Mouse (Mus musculus): ENCODE data around the gene Vps16. TPM values are rescaled to one million over a fixed set of nuclear protein-coding genes. Genes with fewer than 3 reads are reported as not detected.

The Vps16 gene
- polyA plus RNA-seq, 1 experiment from 2014 or later: 54.9 TPM

DNA sequence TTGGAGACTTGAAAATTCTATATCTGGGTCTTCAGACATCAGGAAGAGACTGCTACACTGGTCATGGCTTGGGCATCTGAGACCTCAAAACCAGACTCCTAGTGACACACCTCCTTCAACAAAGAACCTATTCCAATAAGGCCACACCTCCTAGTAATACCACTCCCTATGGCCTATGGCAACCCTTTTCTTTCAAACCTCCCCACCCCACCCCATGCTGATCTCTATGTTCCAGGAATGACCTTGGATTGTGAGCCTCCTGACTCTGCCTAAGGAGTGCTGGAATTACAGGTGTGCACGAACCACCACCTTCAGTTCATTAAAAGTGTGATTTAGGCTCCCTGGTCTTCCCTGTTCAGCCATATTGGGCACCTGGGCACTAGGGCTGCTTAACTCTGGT, 24.1 kb upstream of the Vps16 start:
- Histone ChIP-seq H3K9ac (no peak overlapping the region), H3K27ac (no peak overlapping the region), H3K9me3 (replicated peaks) (no peaks in the 10 kb centered on the region), H3K27me3 (replicated peaks) (peaks cover 52% of the 10 kb centered on the region), H3K4me1 (0 out of 2 replicates have a peak, but pooled peaks cover 6% of the 10 kb centered on the region), H3K36me3 (no peaks in the 10 kb centered on the region), H3K4me2 (no peak overlapping the region), H3K4me3 (no peak overlapping the region)
- no peak for ATAC-seq
- WGBS (ENCODE audit: insufficient replicate concordance): 60% methylated on average over 1 of the region's 1 CpGs

DNA sequence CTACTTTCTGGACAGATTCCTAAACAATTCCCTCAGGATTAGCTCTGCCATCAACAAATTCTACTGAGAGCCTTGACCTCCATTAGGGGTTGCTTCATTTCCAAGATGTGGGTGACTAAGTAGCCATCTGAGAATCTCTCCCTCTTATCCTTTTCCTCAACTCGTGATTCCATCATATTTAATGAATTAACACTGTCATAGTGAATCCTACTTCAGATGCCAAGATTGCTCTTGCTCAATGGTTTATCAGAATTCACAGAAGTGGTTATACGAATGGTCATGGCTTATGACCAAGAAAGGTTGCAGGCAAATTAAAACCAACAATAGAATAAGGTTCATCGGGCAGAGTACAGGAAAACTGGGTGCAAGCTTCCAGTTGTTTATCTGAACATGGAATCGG, 22.2 kb upstream of the Vps16 start:
- H3K36me3 ChIP-seq: no peaks in the 10 kb centered on the region
- no peak overlapping the region for H3K27ac ChIP-seq
- H3K9me3 ChIP-seq (replicated peaks): no peaks in the 10 kb centered on the region
- H3K9ac ChIP-seq: no peak overlapping the region
- ATAC-seq: no peak
- peaks cover 40% of the 10 kb centered on the region for H3K27me3 ChIP-seq (replicated peaks)
- H3K4me2 ChIP-seq: no peak overlapping the region
- H3K4me3 ChIP-seq: no peak overlapping the region
- WGBS (ENCODE audit: insufficient replicate concordance): 63% methylated on average over 4 of the region's 4 CpGs
- 0 out of 2 replicates have a peak, but pooled peaks cover 6% of the 10 kb centered on the region for H3K4me1 ChIP-seq

DNA sequence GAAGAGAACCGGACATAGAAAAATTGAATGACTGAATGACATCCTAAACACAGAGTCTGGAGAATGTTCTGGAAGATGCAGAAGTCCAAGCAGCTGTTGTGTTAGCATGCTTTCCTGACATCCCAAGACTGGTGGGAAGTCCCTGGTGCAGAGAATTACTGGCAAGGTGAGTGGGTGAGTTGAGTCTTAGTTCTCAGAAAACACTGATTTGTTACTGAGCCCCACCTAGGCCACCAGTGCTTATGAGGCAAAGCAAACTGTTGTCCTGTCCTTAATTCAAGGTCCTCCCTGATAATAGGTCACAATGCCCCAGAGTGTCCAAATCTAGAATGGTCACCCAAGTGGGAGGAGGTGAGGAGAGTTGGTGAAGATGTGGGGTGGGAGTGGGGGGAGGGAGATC, 19.2 kb upstream of the Vps16 start, which contains the start of the genes Gm28372 and 1700020A23Rik:
Gene Gm28372 (plus strand): TSS at position 301 of the 400 bp plus-strand sequence.
Gene 1700020A23Rik (plus strand): TSS at position 321 of the 400 bp plus-strand sequence.
- Histone ChIP-seq H3K4me3 (no peak within 1 kb of the TSS), H3K9me3 (replicated peaks) (no peaks in the 10 kb centered on the region), H3K27me3 (replicated peaks) (peaks cover 20% of the 10 kb centered on the region; the same call in 1 of the 2 replicates), H3K36me3 (no peaks in the 10 kb centered on the region), H3K4me2 (no peak within 1 kb of the TSS), H3K9ac (no peak within 1 kb of the TSS), H3K4me1 (no peaks in the 10 kb centered on the region), H3K27ac (no peak within 1 kb of the TSS)
- 58% methylated on average over 1 of the region's 1 CpGs for WGBS (ENCODE audit: insufficient replicate concordance)
- ATAC-seq: no peak

- ATAC-seq: no peak
- no peak within 1 kb of the TSS for H3K9ac ChIP-seq
- H3K36me3 ChIP-seq: no peaks in the 10 kb centered on the region
- no peak within 1 kb of the TSS for H3K4me3 ChIP-seq
- no peaks in the 10 kb centered on the region for H3K4me1 ChIP-seq
- peaks cover 15% of the 10 kb centered on the region; the same call in 1 of the 2 replicates for H3K27me3 ChIP-seq (replicated peaks)
- 69% methylated on average over 2 of the region's 2 CpGs for WGBS (ENCODE audit: insufficient replicate concordance)
- no peak within 1 kb of the TSS for H3K27ac ChIP-seq
- H3K9me3 ChIP-seq (replicated peaks): no peaks in the 10 kb centered on the region
- no peak within 1 kb of the TSS for H3K4me2 ChIP-seq
Measured at GRCm38 (mm10) chr2:130406178-130406577, 18.0 kb upstream of the Vps16 start, which contains the start of gene Tmem239. Tmem239 (plus strand) TSS chr2:130406478.

DNA sequence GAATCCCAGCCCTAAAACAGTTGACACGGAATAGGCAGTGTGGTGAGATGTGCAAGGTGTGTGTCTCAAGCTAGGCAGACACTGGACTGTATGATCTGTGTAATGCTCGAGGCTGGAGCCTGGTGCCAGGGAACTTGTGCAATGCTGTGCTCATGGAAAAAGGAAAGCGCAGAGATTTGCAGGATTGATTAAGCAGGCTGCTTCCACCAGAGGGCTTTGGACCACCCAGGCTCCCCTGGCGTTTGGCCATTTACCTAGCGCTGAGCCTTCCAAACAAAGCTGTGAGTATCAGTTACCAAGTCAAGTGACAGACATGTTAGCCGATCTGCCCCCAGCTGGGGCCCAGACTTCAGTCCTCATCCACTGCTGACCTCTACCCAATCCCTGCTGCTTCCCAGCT, 15.9 kb upstream of the Vps16 start:
- 28% methylated on average over 6 of the region's 6 CpGs for WGBS (ENCODE audit: insufficient replicate concordance)
- no peaks in the 10 kb centered on the region for H3K36me3 ChIP-seq
- ATAC-seq: no peak
- no peaks in the 10 kb centered on the region for H3K4me1 ChIP-seq
- no peaks in the 10 kb centered on the region for H3K9me3 ChIP-seq (replicated peaks)
- H3K4me2 ChIP-seq: no peak overlapping the region
- peaks cover 10% of the 10 kb centered on the region; the same call in 1 of the 2 replicates for H3K27me3 ChIP-seq (replicated peaks)
- H3K27ac ChIP-seq: no peak overlapping the region
- no peak overlapping the region for H3K4me3 ChIP-seq
- H3K9ac ChIP-seq: no peak overlapping the region

DNA sequence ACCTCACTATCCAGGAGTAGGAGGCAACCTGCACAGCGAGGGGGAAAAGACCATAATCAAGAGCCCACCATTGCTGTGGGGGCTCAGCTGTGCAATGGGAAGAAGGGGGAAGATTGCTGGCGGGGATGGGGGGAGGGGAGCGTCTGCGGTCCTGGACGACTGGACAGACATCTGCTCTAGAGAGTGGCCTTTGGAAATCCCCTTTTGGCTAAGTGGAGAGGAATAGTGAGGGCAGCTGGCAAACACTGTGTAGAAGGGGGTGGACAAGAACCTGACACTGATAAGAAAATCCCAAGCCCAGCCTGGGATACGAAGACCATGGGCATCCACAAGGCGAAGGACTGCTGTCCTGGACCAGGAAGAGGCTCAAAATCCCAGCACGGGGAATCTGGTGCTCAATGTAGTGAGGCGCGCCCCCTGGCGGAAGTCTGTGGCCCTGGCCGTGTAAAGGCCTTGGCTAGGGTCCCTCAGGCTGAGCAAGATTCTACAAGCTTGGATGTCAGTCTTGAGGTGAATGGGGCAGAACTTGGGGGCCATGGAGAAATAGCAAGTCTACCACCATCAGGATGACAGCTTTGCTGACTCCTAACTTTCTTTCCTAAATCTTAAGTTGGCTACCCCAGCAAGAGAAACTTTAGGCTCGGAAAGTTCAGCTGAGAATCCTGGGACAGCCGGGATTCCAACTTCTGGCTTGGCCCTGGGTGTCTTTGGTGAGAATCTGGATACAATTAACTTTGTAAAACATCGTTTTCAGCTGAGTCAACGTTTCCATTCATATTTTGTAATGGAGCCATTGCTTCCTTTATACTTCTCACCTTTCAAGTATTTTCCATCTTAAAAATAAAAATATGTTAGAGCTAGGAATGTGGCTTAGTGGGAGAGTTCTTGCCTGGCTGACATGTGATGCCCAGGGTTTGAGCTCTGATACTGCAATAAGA, 12.3 kb upstream of the Vps16 start:
- no peaks in the 10 kb centered on the region for H3K36me3 ChIP-seq
- 0 out of 2 replicates have a peak, but pooled peaks have one; percentile 35 for ATAC-seq
- 28% methylated on average over 16 of the region's 16 CpGs for whole genome bisulfite sequencing (ENCODE audit: insufficient replicate concordance)
- no peaks in the 10 kb centered on the region for H3K9me3 ChIP-seq (replicated peaks)
- no peak overlapping the region for H3K27ac ChIP-seq
- H3K27me3 ChIP-seq (replicated peaks): peaks cover 6% of the 10 kb centered on the region
- H3K9ac ChIP-seq: no peak overlapping the region
- no peaks in the 10 kb centered on the region for H3K4me1 ChIP-seq
- H3K4me2 ChIP-seq: no peak overlapping the region
- H3K4me3 ChIP-seq: no peak overlapping the region

DNA sequence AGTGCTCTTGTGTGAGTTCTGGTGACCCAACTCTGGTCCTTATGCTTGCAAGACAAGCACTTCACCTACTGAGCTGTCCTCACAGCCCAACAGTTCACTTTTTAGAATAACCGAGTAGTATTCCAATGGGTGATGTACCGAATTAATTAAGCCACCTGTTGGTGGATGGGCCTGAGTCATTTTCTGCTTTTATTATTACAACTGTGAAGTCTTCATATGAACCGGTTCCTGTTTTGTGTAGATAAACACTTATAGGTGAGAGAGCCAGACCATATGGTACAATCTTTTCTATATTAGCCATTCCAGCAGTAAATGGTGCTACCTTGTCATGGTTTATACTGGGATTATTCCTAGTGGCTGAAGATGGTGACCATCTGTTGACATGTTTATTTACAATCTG, 11.4 kb upstream of the Vps16 start:
- ATAC-seq: no peak
- 66% methylated on average over 3 of the region's 3 CpGs for WGBS (ENCODE audit: insufficient replicate concordance)
- Histone ChIP-seq H3K4me1 (no peaks in the 10 kb centered on the region), H3K36me3 (no peaks in the 10 kb centered on the region), H3K4me3 (no peak overlapping the region), H3K9ac (no peak overlapping the region), H3K27me3 (replicated peaks) (no peaks in the 10 kb centered on the region; the same call in none of the 2 replicates), H3K27ac (no peak overlapping the region), H3K4me2 (no peak overlapping the region), H3K9me3 (replicated peaks) (no peaks in the 10 kb centered on the region)

- Histone ChIP-seq H3K4me1 (no peaks in the 10 kb centered on the region), H3K27ac (no peak overlapping the region), H3K9me3 (replicated peaks) (no peaks in the 10 kb centered on the region), H3K36me3 (peaks cover 4% of the 10 kb centered on the region), H3K4me2 (no peak overlapping the region), H3K4me3 (no peak overlapping the region), H3K27me3 (replicated peaks) (no peaks in the 10 kb centered on the region; the same call in none of the 2 replicates), H3K9ac (no peak overlapping the region)
- 54% methylated on average over 6 of the region's 6 CpGs for WGBS (ENCODE audit: insufficient replicate concordance)
- no peak for ATAC-seq
Measured at GRCm38 (mm10) chr2:130414094-130414856, 9.9 kb upstream of the Vps16 start.

- Histone ChIP-seq H3K36me3 (peaks cover 22% of the 10 kb centered on the region), H3K4me1 (peaks cover 27% of the 10 kb centered on the region), H3K4me2 (no peak overlapping the region), H3K27ac (no peak overlapping the region), H3K9ac (no peak overlapping the region), H3K4me3 (no peak overlapping the region), H3K27me3 (replicated peaks) (no peaks in the 10 kb centered on the region), H3K9me3 (replicated peaks) (no peaks in the 10 kb centered on the region)
- WGBS (ENCODE audit: insufficient replicate concordance): 87% methylated on average over 26 of the region's 26 CpGs
- no peak for ATAC-seq
Measured at GRCm38 (mm10) chr2:130421781-130422620, 2.1 kb upstream of the Vps16 start.

- Histone ChIP-seq H3K36me3 (peaks cover 26% of the 10 kb centered on the region), H3K9me3 (replicated peaks) (no peaks in the 10 kb centered on the region), H3K27ac (peak overlapping the region; percentile 78), H3K9ac (peak overlapping the region; percentile 78), H3K4me1 (peaks cover 38% of the 10 kb centered on the region), H3K27me3 (replicated peaks) (no peaks in the 10 kb centered on the region), H3K4me2 (peak overlapping the region; percentile 91), H3K4me3 (peak overlapping the region; percentile 74)
- WGBS (ENCODE audit: insufficient replicate concordance): 15% methylated on average over 49 of the region's 49 CpGs
- peak; percentile 74 for ATAC-seq
Measured at GRCm38 (mm10) chr2:130423397-130424125, 578 bp upstream of the Vps16 start.

DNA sequence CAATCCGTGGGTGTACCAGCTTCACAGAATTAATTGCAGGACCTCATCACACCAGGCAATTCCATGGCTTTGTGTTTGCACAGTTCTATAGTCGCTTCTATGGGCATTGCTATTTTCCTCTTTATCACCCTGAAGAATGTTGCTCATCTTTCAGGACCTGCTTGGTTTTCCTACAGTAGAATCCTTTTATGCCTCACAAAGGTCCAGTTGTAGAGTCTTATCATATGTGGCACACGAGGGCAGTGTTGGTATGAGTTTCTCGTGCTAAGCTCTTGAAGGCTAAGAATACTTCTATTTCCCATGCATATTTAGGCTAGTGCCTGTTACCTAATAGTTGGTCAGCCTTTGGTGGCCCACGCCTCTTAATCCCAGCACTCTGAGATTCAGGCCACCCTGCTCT, 973 bp downstream of the Vps16 start:
- no peak for ATAC-seq
- peak overlapping the region; percentile 78 for H3K27ac ChIP-seq
- peaks cover 52% of the 10 kb centered on the region for H3K4me1 ChIP-seq
- H3K9me3 ChIP-seq (replicated peaks): no peaks in the 10 kb centered on the region
- peak overlapping the region; percentile 74 for H3K4me3 ChIP-seq
- H3K4me2 ChIP-seq: peak overlapping the region; percentile 91
- no peaks in the 10 kb centered on the region for H3K27me3 ChIP-seq (replicated peaks)
- H3K9ac ChIP-seq: peak overlapping the region; percentile 78
- H3K36me3 ChIP-seq: peaks cover 23% of the 10 kb centered on the region
- 27% methylated on average over 5 of the region's 5 CpGs for WGBS (ENCODE audit: insufficient replicate concordance)
